Mouse (Mus musculus) hindbrain, embryonic 10.5 days (tissue): ENCODE data around the gene Spock1. TPM values are rescaled to one million over a fixed set of nuclear protein-coding genes. Genes with fewer than 3 reads are reported as not detected.

Experiments
- DNase-seq: peaks from one replicate; pipeline ENCODE4 v3.0.0-alpha.2; 2017; ENCODE audit warnings: low spot score
- H3K27ac ChIP-seq: fragments of 300-500 bp; sonication (generic); 2 replicates; pipeline ENCODE4 v1.5.1; 2016; ENCODE audit warnings: mild to moderate bottlenecking, moderate library complexity
- H3K27me3 ChIP-seq: fragments of 300-500 bp; sonication (generic); 2 replicates; pipeline ENCODE4 v1.6.1; 2016; ENCODE audit warnings: mild to moderate bottlenecking; ENCODE audit not compliant: poor library complexity, insufficient read depth, severe bottlenecking
- H3K36me3 ChIP-seq: fragments of 300-500 bp; sonication (generic); 2 replicates; pipeline ENCODE4 v1.6.1; 2016; ENCODE audit warnings: mild to moderate bottlenecking, moderate library complexity
- H3K4me1 ChIP-seq: fragments of 300-500 bp; sonication (generic); replicated peaks from 2 replicates; pipeline ENCODE4 v1.6.1; 2016; ENCODE audit warnings: mild to moderate bottlenecking
- H3K4me3 ChIP-seq: fragments of 300-500 bp; sonication (generic); 2 replicates; pipeline ENCODE4 v1.5.1; 2016; ENCODE audit warnings: mild to moderate bottlenecking, moderate library complexity
- H3K9me3 ChIP-seq: fragments of 300-500 bp; sonication (generic); 2 replicates; pipeline ENCODE4 v1.6.1; 2016; ENCODE audit warnings: mild to moderate bottlenecking, moderate library complexity
- WGBS: fragments of 180-500 bp; shearing (Covaris S2); methylation state at CpG from one replicate; pipeline ENCODE4 v1.1.7; 2016; 5-methylcytosine and 5-hydroxymethylcytosine counted together
- polyA plus RNA-seq: library from polyadenylated mRNA; unstranded; fragments of >200 nt; fragmentation: Nextera tagmentation; extraction: Ambion mirVana; gene quantifications from 2 replicates; pipeline ENCODE4 v1.2.1, GENCODE M21; 2016

Gene Spock1
- polyA plus RNA-seq: 5.4 and 10.3 TPM in 2 replicates

- 1% methylated on average over 32 of the region's 32 CpGs for WGBS
- Histone ChIP-seq H3K4me1 (peaks cover 17% of the 10 kb centered on the region), H3K27ac (peak within 1 kb of the TSS; percentile 78), H3K9me3 (no peaks in the 10 kb centered on the region), H3K27me3 (peaks cover 48% of the 10 kb centered on the region), H3K4me3 (peak within 1 kb of the TSS; percentile 63), H3K36me3 (no peaks in the 10 kb centered on the region)
- peak; percentile 90 for DNase-seq
Observed at GRCm38 (mm10) chr13:57908266-57908582, at the start of gene Spock1. Spock1 (minus strand) TSS chr13:57908332.

- H3K36me3 ChIP-seq: no peaks in the 10 kb centered on the region
- no peaks in the 10 kb centered on the region for H3K9me3 ChIP-seq
- H3K4me1 ChIP-seq: 0 out of 2 replicates have a peak, but pooled peaks cover 3% of the 10 kb centered on the region
- no peak overlapping the region for H3K4me3 ChIP-seq
- DNase-seq: no peak
- H3K27ac ChIP-seq: no peak overlapping the region
- WGBS: 90% methylated on average over 12 of the region's 12 CpGs
- H3K27me3 ChIP-seq: 0 out of 2 replicates have a peak, but pooled peaks cover 3% of the 10 kb centered on the region
Observed at GRCm38 (mm10) chr13:57950091-57950490, 42.0 kb upstream of the Spock1 start.

- WGBS: 95% methylated on average over 4 of the region's 4 CpGs
- H3K27ac ChIP-seq: no peak overlapping the region
- DNase-seq: no peak
- no peaks in the 10 kb centered on the region for H3K36me3 ChIP-seq
- no peak overlapping the region for H3K4me3 ChIP-seq
- H3K9me3 ChIP-seq: no peaks in the 10 kb centered on the region
- 0 out of 2 replicates have a peak, but pooled peaks cover 4% of the 10 kb centered on the region for H3K4me1 ChIP-seq
- peaks cover 6% of the 10 kb centered on the region for H3K27me3 ChIP-seq
Observed at GRCm38 (mm10) chr13:57949513-57949912, 41.4 kb upstream of the Spock1 start.

DNA sequence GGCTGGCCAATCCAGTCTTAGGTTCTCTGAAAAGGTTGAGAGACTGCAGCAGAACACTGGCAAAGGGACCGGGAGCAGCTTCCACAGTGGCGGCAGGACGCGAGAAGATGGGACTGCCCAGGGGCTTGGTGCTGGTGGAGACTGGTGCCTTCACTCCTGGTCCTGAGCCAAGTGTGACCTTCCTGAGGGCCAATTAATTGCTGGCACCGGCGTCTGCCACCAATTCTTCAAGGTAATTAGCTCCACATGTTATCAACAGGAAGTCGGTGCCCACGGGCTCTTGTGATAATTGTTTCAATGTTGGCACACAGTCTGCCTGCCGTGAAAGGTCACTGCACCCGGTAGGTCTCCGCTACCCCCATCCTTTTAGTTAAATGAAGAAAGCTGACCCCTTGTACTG lies 37.1 kb upstream of the Spock1 start:
- H3K27ac ChIP-seq: no peak overlapping the region
- no peak overlapping the region for H3K4me3 ChIP-seq
- H3K9me3 ChIP-seq: no peaks in the 10 kb centered on the region
- 0 out of 2 replicates have a peak, but pooled peaks cover 14% of the 10 kb centered on the region for H3K4me1 ChIP-seq
- peaks cover 16% of the 10 kb centered on the region for H3K27me3 ChIP-seq
- 64% methylated on average over 11 of the region's 11 CpGs for WGBS
- H3K36me3 ChIP-seq: no peaks in the 10 kb centered on the region
- DNase-seq: peak; percentile 12

DNA sequence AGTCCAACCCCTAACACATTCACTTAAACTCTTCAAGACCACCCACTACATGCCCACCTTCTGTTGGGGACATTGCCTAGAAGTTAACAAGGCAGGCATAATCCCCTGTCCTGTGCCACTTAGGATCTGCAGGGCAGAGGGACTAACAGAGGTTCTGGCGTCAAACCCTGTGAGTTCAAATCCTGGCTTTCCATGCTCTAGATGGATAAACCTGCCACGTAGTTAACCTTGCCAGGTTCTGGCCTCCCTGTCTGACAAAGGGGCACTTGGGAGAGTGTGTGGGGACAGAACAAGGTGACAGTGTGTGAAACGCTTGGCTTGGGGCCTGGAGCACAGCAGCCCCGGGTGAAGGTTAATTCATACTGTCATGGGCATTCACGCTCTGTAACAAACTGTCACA lies 36.3 kb upstream of the Spock1 start:
- Histone ChIP-seq H3K27ac (no peak overlapping the region), H3K9me3 (no peaks in the 10 kb centered on the region), H3K36me3 (no peaks in the 10 kb centered on the region), H3K4me3 (no peak overlapping the region), H3K4me1 (peaks cover 16% of the 10 kb centered on the region; the same call in 1 of the 2 replicates), H3K27me3 (peaks cover 16% of the 10 kb centered on the region)
- whole genome bisulfite sequencing: 79% methylated on average over 5 of the region's 5 CpGs
- no peak for DNase-seq

DNA sequence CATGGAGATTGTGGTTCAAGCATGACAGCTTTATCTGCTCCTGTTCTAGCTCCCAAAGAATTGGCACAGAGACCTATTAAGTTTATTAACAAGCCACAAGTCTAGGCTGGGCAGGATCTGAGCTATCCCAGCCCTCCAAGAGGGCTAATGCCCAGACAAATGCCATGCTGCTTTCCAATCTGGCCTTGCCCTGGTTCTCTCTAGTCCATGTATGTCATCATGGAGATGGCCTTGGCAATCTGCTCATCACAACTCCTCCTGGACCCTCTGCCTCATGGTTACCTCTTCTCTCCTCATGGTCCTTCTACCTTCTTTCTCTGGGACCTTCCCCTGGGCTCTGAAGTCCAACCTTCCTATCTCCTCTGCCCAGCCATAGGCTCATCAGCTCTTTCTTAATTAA lies 35.8 kb upstream of the Spock1 start:
- Histone ChIP-seq H3K36me3 (no peaks in the 10 kb centered on the region), H3K4me3 (no peak overlapping the region), H3K9me3 (no peaks in the 10 kb centered on the region), H3K27me3 (peaks cover 13% of the 10 kb centered on the region), H3K4me1 (peaks cover 22% of the 10 kb centered on the region; the same call in 1 of the 2 replicates), H3K27ac (no peak overlapping the region)
- DNase-seq: no peak

GRCm38 (mm10) chr13:57937463-57938229 lies 29.5 kb upstream of the Spock1 start:
- H3K4me1 ChIP-seq: peaks cover 30% of the 10 kb centered on the region
- no peaks in the 10 kb centered on the region for H3K36me3 ChIP-seq
- peaks cover 4% of the 10 kb centered on the region for H3K27me3 ChIP-seq
- H3K27ac ChIP-seq: peak overlapping the region; percentile 12; the same call in 1 of the 2 replicates
- DNase-seq: no peak
- whole genome bisulfite sequencing: 87% methylated on average over 4 of the region's 4 CpGs
- no peak overlapping the region for H3K4me3 ChIP-seq
- no peaks in the 10 kb centered on the region for H3K9me3 ChIP-seq

GRCm38 (mm10) chr13:57931998-57932397 lies 23.9 kb upstream of the Spock1 start:
- Histone ChIP-seq H3K36me3 (no peaks in the 10 kb centered on the region), H3K27ac (peak overlapping the region; percentile 81; the same call in 1 of the 2 replicates), H3K27me3 (no peaks in the 10 kb centered on the region), H3K4me1 (peaks cover 32% of the 10 kb centered on the region), H3K9me3 (no peaks in the 10 kb centered on the region), H3K4me3 (no peak overlapping the region)
- 92% methylated on average over 9 of the region's 9 CpGs for WGBS
- DNase-seq: no peak

DNA sequence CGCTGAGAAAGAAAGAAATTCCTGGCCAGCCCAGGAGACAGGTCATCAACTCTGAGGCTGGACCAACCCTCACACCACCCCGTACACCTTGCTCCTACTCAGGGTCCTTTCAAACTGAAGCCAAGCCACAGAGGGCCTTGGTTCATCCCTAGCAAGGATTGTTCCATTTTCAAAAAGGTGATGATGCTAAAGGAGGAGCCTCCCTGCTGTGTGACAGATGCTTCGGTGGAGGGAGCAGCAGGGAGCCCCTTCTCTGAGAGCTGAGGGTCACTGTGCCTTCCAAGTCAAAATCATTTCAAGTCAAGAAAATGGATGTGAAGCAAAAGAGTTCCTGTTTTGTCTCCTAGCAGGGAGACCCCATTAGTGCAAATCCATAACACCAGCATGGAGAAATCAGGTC lies 23.2 kb upstream of the Spock1 start:
- WGBS: 35% methylated on average over 3 of the region's 3 CpGs
- no peak overlapping the region for H3K4me3 ChIP-seq
- no peaks in the 10 kb centered on the region for H3K36me3 ChIP-seq
- DNase-seq: peak; percentile 24
- no peaks in the 10 kb centered on the region for H3K9me3 ChIP-seq
- H3K4me1 ChIP-seq: peaks cover 32% of the 10 kb centered on the region
- peak overlapping the region; percentile 81 for H3K27ac ChIP-seq
- H3K27me3 ChIP-seq: no peaks in the 10 kb centered on the region

DNA sequence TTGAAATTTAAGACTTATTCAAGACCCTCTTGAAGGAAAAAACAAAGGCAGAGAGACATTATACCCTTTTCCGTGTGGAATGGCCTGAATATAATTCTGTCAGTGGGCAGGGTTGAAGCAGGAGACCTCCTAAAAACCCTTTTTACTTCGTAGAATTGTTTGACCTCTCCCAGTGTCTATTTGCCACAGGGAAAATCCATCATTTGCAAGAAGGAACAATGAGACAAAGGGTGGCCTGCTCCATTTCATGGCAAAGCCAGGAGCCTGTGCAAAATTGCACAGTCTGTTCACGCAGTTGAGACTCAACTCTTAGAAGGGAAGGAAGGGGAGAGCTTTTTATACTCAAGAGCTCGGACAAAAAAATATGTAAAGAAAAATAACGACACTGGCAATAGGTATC lies 22.6 kb upstream of the Spock1 start:
- DNase-seq: peak; percentile 51
- Histone ChIP-seq H3K27me3 (no peaks in the 10 kb centered on the region), H3K27ac (peak overlapping the region; percentile 81), H3K4me3 (no peak overlapping the region), H3K4me1 (peaks cover 32% of the 10 kb centered on the region), H3K9me3 (no peaks in the 10 kb centered on the region), H3K36me3 (no peaks in the 10 kb centered on the region)
- 24% methylated on average over 5 of the region's 5 CpGs for WGBS

DNA sequence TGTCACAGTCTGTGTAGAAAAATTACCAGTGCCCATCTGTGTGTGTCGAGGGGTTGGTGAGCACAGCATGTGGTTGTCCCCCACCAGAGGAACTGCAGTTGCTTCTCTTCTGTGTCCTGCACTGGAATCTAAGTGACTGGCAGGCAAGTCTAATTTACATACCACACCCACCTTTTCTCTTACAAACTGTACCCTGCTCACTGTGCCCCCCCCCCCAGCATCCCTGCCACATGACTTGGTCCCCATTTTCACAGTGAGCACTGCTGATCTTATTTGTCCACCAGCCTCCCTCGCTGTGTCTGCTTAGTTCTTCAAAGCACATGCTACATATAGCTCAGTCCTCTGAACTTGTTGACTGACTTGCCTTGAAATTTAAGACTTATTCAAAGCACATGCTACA lies 22.2 kb upstream of the Spock1 start:
- DNase-seq: peak; percentile 65
- H3K36me3 ChIP-seq: no peaks in the 10 kb centered on the region
- 21% methylated on average over 2 of the region's 2 CpGs for WGBS
- H3K27me3 ChIP-seq: no peaks in the 10 kb centered on the region
- no peaks in the 10 kb centered on the region for H3K9me3 ChIP-seq
- H3K27ac ChIP-seq: peak overlapping the region; percentile 81
- H3K4me3 ChIP-seq: no peak overlapping the region
- H3K4me1 ChIP-seq: peaks cover 32% of the 10 kb centered on the region

DNA sequence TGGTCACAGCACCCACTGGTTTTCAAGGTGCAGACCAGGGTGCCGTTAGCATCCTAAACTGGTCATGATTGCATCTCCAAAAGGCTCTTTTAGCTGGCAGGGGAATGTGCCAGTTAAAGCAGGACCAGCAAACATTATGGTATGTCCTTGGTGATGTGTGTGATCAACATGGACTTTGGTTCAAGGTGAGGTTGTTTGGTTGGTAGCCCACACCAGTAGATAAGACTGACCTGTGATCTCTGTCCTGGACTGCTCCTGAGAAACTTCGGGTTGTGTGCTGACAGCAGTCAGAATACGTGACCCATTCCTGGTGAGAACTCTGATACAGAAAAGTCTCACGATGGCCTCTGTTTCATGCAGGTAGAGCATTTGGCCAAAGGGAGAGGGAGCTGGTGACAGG lies 11.8 kb upstream of the Spock1 start:
- no peak for DNase-seq
- Histone ChIP-seq H3K4me1 (0 out of 2 replicates have a peak, but pooled peaks cover 5% of the 10 kb centered on the region), H3K27ac (no peak overlapping the region), H3K4me3 (no peak overlapping the region), H3K27me3 (no peaks in the 10 kb centered on the region), H3K36me3 (no peaks in the 10 kb centered on the region), H3K9me3 (0 out of 2 replicates have a peak, but pooled peaks cover 3% of the 10 kb centered on the region)
- 93% methylated on average over 4 of the region's 4 CpGs for WGBS

GRCm38 (mm10) chr13:57911171-57911570 lies 3.0 kb upstream of the Spock1 start:
- peaks cover 36% of the 10 kb centered on the region for H3K27me3 ChIP-seq
- H3K27ac ChIP-seq: no peak overlapping the region
- no peak overlapping the region for H3K4me3 ChIP-seq
- H3K4me1 ChIP-seq: peaks cover 19% of the 10 kb centered on the region
- no peaks in the 10 kb centered on the region for H3K9me3 ChIP-seq
- DNase-seq: no peak
- H3K36me3 ChIP-seq: no peaks in the 10 kb centered on the region
- 89% methylated on average over 9 of the region's 9 CpGs for WGBS
